Mouse (Mus musculus) limb, embryonic 10.5 days (tissue): ENCODE data around the gene Trim50. TPM values are rescaled to one million over a fixed set of nuclear protein-coding genes. Genes with fewer than 3 reads are reported as not detected.

Source experiments
- DNase-seq: peaks from one replicate; pipeline ENCODE4 v3.0.0-alpha.2; 2017; ENCODE audit warnings: low spot score
- H3K27ac ChIP-seq: fragments of 300-500 bp; sonication (generic); 2 replicates; pipeline ENCODE4 v1.5.1; 2016; ENCODE audit warnings: mild to moderate bottlenecking
- H3K27me3 ChIP-seq: fragments of 300-500 bp; sonication (generic); 2 replicates; pipeline ENCODE4 v1.6.1; 2016; ENCODE audit warnings: low read depth, mild to moderate bottlenecking; ENCODE audit not compliant: poor library complexity, severe bottlenecking
- H3K36me3 ChIP-seq: fragments of 300-500 bp; sonication (generic); 2 replicates; pipeline ENCODE4 v1.6.1; 2016; ENCODE audit warnings: mild to moderate bottlenecking, moderate library complexity
- H3K4me1 ChIP-seq: fragments of 300-500 bp; sonication (generic); 2 replicates; pipeline ENCODE4 v1.6.1; 2016
- H3K4me3 ChIP-seq: fragments of 300-500 bp; sonication (generic); 2 replicates; pipeline ENCODE4 v1.5.1; 2016; ENCODE audit warnings: mild to moderate bottlenecking, moderate library complexity
- H3K9me3 ChIP-seq: fragments of 300-500 bp; sonication (generic); replicated peaks from 2 replicates; pipeline ENCODE4 v1.6.1; 2016; ENCODE audit warnings: mild to moderate bottlenecking
- WGBS: fragments of 180-500 bp; shearing (Covaris S2); methylation state at CpG from one replicate; pipeline ENCODE4 v1.1.7; 2016; 5-methylcytosine and 5-hydroxymethylcytosine counted together
- polyA plus RNA-seq: library from polyadenylated mRNA; unstranded; fragments of >200 nt; fragmentation: Nextera tagmentation; extraction: Ambion mirVana; gene quantifications from 2 replicates; pipeline ENCODE4 v1.2.1, GENCODE M21; 2016

Gene Trim50
- polyA plus RNA-seq, 1 experiment from 2014 or later, result not detected

DNA sequence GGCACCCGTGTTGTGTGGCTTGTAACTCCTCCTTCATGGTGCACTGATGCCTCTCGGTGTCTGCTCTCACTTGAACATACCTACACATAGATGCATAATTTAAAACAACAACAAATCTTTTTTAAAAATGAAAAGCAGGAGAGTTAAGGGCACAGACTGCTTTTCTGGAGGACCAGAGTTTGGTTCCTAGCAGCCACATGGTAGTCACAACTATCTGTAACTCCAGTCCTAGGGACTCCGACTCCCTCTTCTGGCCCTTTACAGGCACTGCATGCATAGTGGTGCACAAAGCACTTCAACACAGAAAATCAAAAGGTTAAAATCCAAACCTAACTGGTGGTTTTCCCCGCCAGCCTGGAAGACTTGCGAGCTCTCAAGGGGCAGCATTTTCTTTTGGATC is 20.5 kb downstream of the Trim50 start:
- H3K4me3 ChIP-seq, result no peak overlapping the region
- H3K36me3 ChIP-seq, result peaks cover 76% of the 10 kb centered on the region
- no peak for DNase-seq
- H3K9me3 ChIP-seq, result no peaks in the 10 kb centered on the region
- no peak overlapping the region for H3K27ac ChIP-seq
- no peaks in the 10 kb centered on the region for H3K27me3 ChIP-seq
- peaks cover 19% of the 10 kb centered on the region for H3K4me1 ChIP-seq
- WGBS, result 97% methylated on average over 5 of the region's 5 CpGs

DNA sequence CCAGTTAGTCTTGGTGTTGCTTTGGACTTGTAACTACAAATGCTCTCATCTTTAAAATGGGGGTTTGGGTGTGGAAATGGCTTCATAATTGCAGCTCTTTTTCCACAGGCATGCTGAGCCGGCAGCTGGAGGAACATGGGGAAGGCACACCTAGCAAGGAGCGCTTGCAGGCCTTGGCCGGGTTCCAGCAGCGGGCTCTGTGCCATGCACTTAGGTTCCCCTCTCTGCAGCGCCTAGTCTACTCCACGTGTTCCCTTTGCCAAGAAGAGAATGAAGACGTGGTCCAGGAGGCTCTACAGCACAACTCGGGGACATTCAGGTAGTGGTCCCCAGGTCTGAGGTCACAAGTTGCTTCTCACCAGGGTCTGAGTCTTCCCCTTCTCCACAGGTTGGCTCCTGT is 22.1 kb downstream of the Trim50 start:
- DNase-seq, result no peak
- Histone ChIP-seq H3K4me3 (no peak overlapping the region), H3K27me3 (no peaks in the 10 kb centered on the region), H3K27ac (no peak overlapping the region), H3K9me3 (no peaks in the 10 kb centered on the region), H3K36me3 (peaks cover 91% of the 10 kb centered on the region), H3K4me1 (peaks cover 13% of the 10 kb centered on the region)
- WGBS, result 90% methylated on average over 8 of the region's 8 CpGs

DNA sequence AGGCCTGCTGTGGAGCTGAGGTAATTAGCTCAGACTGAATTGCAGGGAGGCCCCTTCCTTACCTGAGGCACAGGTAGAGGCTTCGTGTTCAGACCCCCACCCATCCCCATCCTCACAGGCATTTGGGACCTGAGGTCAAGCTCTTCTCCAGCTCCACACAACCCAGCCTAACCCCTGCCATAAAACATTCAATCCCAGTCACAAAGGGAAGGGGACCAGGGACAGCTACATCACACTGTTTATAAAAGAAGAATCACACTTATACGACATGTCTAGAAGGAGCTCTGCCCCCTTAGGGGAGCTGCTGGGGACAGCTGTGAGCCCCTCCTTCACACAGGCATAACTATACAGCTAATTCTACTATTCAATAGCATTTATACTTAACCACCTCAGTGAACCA is 23.2 kb downstream of the Trim50 start:
- Histone ChIP-seq H3K4me1 (peaks cover under 1% of the 10 kb centered on the region; the same call in 1 of the 2 replicates), H3K27ac (no peak overlapping the region), H3K4me3 (no peak overlapping the region), H3K9me3 (no peaks in the 10 kb centered on the region), H3K27me3 (no peaks in the 10 kb centered on the region), H3K36me3 (peaks cover 100% of the 10 kb centered on the region)
- WGBS, result 67% methylated on average over 2 of the region's 2 CpGs
- DNase-seq, result no peak

DNA sequence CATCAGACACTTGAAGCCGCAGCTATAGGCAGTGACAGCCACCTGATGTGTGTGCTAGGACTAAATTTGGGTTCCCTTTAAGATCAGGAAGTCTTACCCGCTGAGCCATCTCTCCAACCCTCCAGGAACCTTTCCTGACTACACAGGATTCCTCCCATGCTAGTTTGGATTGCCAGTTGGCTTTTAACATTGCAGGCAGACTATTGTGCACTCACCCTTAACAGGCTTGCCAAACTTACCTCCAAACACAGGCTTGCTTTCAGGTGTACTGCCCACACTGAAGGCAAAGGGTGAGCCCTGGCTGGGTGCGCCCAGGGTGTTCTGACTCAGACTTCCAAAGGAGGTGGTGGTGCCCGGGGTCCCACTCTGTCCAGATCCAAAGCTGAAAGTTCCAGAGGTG is 27.6 kb downstream of the Trim50 start:
- H3K27ac ChIP-seq, result no peak overlapping the region

DNA sequence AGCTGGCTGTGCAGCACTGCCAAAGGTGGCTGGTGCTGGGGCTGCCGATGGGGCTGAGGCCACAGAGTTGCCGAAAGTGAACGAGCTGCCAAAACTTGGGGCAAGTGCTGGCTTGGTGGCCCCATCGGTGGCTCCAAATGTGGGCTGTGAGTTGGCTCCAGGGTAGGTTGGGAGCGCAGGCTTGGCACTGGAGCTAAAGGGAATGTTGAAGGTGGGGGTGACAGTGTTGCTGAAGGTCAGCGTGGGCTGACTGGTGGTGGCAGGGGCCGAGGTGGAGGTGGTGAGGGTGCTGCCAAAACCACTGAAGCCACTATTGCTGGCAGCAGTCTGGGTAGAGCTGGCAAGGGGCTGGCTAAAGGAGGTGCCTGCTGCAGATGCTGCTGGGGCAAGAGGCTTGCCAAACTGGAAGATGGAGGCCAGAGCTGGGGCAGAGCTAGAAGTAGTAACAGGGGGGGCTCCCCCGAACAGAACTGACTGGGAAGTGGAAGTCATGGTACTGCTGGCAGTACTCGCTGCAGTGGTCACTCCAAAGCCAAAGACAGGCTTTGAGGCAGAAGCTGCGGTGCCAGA is 28.3 kb downstream of the Trim50 start:
- no peaks in the 10 kb centered on the region for H3K4me1 ChIP-seq
- no peak for DNase-seq
- H3K9me3 ChIP-seq, result no peaks in the 10 kb centered on the region
- H3K27me3 ChIP-seq, result no peaks in the 10 kb centered on the region
- no peak overlapping the region for H3K4me3 ChIP-seq
- H3K36me3 ChIP-seq, result peaks cover 99% of the 10 kb centered on the region
- 92% methylated on average over 10 of the region's 10 CpGs for WGBS
- no peak overlapping the region for H3K27ac ChIP-seq

More for the DNA sequence above, 27.6 kb downstream of the Trim50 start:
- H3K4me1 ChIP-seq, result no peaks in the 10 kb centered on the region
- H3K4me3 ChIP-seq, result no peak overlapping the region
- 90% methylated on average over 4 of the region's 4 CpGs for WGBS
- peaks cover 100% of the 10 kb centered on the region for H3K36me3 ChIP-seq
- no peaks in the 10 kb centered on the region for H3K27me3 ChIP-seq
- DNase-seq, result no peak
- no peaks in the 10 kb centered on the region for H3K9me3 ChIP-seq

DNA sequence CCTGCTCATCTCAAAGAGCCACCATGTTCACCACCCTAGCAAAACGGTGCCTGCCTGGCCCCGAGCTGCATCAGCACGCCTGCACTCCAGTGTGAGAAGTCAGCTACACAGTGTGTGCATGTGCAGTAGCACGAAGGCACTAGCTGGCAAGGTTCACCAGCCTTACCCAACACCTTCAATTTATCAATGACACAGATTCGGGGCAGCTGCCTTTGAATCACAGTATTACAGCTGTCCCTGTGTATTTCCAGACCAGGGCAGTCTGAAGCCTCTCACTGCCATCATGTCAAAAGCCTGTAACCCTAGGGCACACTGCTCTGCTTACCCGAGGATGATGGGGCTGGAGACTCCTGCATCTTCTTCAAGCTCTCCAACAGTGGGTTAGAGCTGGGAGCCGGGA is 29.7 kb downstream of the Trim50 start:
- Histone ChIP-seq H3K9me3 (no peaks in the 10 kb centered on the region), H3K27me3 (no peaks in the 10 kb centered on the region), H3K27ac (no peak overlapping the region), H3K4me1 (no peaks in the 10 kb centered on the region), H3K36me3 (peaks cover 99% of the 10 kb centered on the region), H3K4me3 (no peak overlapping the region)
- DNase-seq, result no peak
- WGBS, result 89% methylated on average over 7 of the region's 7 CpGs

DNA sequence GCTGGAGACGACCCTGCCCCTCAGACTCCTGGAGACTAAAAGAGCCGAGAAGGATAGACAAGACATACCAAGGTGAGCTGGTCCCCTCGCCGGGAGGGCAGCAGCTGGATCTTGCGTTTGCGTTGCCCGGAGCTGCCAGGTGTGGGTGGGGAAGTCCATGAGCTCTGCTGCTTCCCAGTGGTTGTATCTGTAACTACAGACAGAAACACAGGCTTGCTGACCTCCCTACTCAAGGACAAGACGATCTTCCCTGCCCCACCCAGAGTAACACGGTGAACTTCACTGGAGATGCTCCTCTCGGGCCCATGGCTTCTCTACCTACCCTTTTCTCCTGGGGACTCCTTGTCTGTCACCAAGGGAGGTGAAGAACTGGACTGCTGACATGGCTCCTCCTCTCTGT is 30.7 kb downstream of the Trim50 start:
- Histone ChIP-seq H3K36me3 (peaks cover 99% of the 10 kb centered on the region), H3K27me3 (no peaks in the 10 kb centered on the region), H3K4me1 (no peaks in the 10 kb centered on the region), H3K4me3 (no peak overlapping the region), H3K27ac (no peak overlapping the region), H3K9me3 (no peaks in the 10 kb centered on the region)
- DNase-seq, result no peak
- 86% methylated on average over 10 of the region's 10 CpGs for WGBS

DNA sequence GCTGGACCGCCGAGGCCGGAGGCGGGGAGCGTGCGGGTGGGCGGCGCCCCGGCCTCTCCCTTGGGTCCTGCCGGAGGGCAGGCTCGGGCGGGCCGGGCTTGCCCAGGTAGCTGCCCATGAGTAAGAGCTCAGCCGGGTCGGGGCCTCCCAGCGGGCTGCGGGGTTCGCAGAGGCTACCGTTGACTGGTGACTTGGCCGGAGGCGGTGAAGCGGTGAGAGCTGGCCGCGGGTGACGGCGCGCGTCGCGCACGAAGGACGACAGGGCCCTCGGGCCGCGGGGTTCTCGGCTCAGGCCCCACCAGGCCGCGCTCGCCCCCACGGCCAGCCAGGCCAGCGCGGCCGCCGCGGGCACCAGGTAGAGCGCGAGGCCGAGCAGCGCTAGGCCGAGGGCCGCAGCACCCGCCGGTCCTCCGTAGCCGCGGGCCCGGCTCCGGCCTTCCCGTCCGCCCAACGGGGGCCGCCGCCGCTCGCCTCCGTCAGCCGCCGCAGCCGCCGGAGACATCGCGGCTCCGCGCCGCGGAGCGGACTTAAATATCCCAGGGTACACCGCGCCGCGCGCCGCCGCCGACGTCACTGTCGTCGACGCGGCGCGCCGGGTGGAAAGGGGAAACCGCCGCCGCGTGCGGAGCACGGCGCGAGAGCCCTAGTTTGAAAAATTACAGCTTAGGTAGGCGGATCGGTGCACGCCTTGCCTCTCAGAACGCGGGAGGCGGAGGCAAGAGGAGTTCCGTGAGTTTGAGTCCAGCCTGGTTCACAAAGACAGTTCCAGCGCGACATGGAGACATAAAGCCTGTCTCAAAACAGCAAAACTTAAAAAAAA is 41.1 kb downstream of the Trim50 start, which contains the start of gene Pom121:
Gene Pom121 (minus strand): TSS at position 543 of the 820 bp plus-strand sequence.
- peak within 1 kb of the TSS; percentile 96 for H3K27ac ChIP-seq
- no peaks in the 10 kb centered on the region for H3K27me3 ChIP-seq
- peaks cover 12% of the 10 kb centered on the region for H3K4me1 ChIP-seq
- H3K9me3 ChIP-seq, result no peaks in the 10 kb centered on the region
- DNase-seq, result peak; percentile 89
- peak within 1 kb of the TSS; percentile 99 for H3K4me3 ChIP-seq
- WGBS, result under 1% methylated on average over 101 of the region's 110 CpGs
- H3K36me3 ChIP-seq, result peaks cover 35% of the 10 kb centered on the region

DNA sequence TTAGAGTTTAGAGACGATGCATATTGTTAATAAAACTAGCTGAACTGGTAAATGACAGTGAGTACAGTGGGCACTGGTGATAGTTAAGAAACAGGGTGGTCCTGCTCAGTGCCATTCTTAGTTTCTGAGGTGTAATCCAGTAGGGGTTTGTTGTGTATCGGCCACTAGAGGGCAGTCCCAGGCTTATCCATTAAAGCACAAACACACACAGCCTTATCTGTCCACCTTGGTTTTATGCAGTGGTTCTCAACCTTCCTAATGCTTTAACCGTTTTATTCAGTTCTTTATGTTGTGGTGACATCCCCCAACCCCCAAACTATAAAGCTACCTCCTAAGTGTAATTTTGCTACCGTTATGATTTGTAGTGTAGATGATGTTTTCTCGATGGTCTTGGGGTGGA is 42.7 kb downstream of the Trim50 start:
- Histone ChIP-seq H3K4me1 (peaks cover 12% of the 10 kb centered on the region), H3K27ac (no peak overlapping the region), H3K36me3 (peaks cover 19% of the 10 kb centered on the region), H3K9me3 (no peaks in the 10 kb centered on the region), H3K4me3 (no peak overlapping the region), H3K27me3 (no peaks in the 10 kb centered on the region)
- peak; percentile 42 for DNase-seq
- 51% methylated on average over 5 of the region's 5 CpGs for WGBS

DNA sequence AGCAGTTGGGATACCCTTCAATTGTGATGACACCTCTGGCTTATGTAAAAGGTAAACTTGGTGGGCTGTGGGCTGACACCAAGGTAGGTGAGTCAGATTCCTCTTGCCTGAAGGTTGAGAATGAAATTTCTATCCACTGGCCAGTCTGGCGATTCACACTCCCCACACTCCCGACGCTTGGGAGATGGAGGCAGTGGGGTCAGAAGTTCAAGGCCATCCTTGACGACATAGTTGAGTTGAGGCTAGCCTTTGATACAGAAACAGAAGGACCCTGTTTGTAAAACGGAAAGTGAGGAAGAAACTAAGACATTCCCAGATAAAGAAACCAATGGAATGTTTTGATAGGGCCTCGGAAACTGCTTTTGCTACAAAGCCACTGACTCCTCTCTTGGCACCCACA is 46.3 kb downstream of the Trim50 start:
- 72% methylated on average over 6 of the region's 6 CpGs for WGBS
- Histone ChIP-seq H3K4me3 (no peak overlapping the region), H3K27me3 (no peaks in the 10 kb centered on the region), H3K27ac (no peak overlapping the region), H3K4me1 (no peaks in the 10 kb centered on the region), H3K9me3 (no peaks in the 10 kb centered on the region), H3K36me3 (no peaks in the 10 kb centered on the region)
- no peak for DNase-seq

DNA sequence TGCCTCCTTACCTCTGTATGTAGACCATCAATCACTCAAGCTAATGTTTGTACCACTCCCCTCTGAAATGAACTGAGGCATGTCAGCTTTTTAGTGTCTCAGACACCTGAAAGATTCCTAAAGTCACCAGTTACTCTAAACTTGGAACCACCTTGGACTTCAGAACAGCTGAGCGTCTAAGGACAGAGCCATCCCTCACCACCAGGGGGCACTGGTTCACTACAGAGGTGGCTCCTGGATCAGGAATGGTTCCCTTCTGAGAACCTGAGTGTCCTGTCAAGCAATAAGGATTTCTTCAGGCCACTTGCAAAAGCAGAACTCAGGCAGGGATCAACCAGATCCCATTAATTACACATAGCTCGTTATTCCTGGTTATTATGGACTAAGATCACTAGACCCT is 47.1 kb downstream of the Trim50 start:
- Histone ChIP-seq H3K4me1 (peaks cover 4% of the 10 kb centered on the region; the same call in 1 of the 2 replicates), H3K27ac (no peak overlapping the region), H3K36me3 (no peaks in the 10 kb centered on the region), H3K4me3 (no peak overlapping the region), H3K9me3 (no peaks in the 10 kb centered on the region), H3K27me3 (no peaks in the 10 kb centered on the region)
- 9% methylated on average over 2 of the region's 2 CpGs for WGBS
- peak; percentile 87 for DNase-seq

DNA sequence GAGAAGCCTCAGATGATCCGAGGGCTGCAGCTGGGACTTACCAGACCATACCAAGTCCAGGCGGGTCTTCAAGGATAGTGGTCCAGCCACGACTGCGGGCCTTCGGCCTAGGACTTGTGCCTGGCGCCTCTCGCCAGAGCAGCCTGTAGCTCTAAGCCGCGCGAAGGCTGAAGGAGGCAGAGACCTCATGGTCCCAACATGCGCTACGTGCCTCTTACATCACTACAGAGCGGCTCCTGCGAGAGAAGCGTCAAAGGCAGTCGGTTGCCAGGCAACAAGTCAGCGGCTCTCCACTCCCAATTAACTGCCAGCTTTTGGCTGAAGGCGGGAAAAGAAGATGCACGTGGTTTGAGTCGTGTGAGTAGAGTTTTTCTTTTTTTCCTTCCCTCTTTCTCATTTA is 51.5 kb downstream of the Trim50 start:
- no peak overlapping the region for H3K27ac ChIP-seq
- no peaks in the 10 kb centered on the region for H3K27me3 ChIP-seq
- peak; percentile 56 for DNase-seq
- peaks cover 7% of the 10 kb centered on the region for H3K36me3 ChIP-seq
- WGBS, result 35% methylated on average over 20 of the region's 20 CpGs
- no peak overlapping the region for H3K4me3 ChIP-seq
- no peaks in the 10 kb centered on the region for H3K9me3 ChIP-seq
- peaks cover 6% of the 10 kb centered on the region; the same call in 1 of the 2 replicates for H3K4me1 ChIP-seq

DNA sequence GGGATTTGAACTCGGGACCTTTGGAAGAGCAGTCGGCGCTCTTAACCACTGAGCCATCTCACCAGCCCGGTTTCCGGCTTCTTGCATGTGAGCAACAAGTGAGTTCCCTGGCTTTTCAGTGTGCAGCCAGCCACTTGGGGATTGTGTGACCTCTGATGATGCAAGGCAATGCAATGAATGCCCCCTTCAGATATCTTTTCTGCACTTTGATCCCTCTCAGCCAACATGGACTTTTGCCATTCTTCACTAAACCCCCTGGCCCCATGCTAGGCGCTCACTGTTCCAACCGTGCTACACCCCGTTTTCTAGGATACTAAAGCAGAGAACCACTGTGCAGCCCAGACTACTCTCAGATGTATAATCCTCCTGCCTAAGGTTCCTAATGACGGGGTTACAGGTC is 52.3 kb downstream of the Trim50 start:
- no peak for DNase-seq
- H3K27ac ChIP-seq, result no peak overlapping the region
- H3K4me3 ChIP-seq, result no peak overlapping the region
- 89% methylated on average over 9 of the region's 9 CpGs for WGBS
- H3K4me1 ChIP-seq, result peaks cover 6% of the 10 kb centered on the region; the same call in 1 of the 2 replicates
- no peaks in the 10 kb centered on the region for H3K27me3 ChIP-seq
- no peaks in the 10 kb centered on the region for H3K9me3 ChIP-seq
- peaks cover 15% of the 10 kb centered on the region for H3K36me3 ChIP-seq
